Mouse (Mus musculus): Measurements from ENCODE around the gene Gm47791.

DNA sequence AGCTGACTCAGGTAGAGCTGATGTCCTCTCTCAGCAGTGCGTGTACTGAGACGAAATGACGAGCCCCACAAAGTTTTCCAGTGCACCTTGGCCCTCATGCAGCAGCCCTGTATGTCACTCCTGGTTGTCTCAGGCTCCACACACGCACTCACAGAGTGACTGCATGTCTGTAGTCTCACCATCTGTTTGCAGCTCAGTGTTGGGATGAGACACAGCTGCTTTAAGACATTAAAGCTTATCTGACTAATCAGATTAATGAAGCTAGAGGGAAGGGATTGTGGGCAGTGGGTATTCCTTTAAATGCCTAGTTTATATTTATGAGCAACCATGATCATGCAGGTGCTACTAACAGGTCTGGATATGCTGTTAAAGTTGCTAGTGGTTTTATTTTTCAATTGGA lies 24.6 kb downstream of the Gm47791 start:
- TF ChIP-seq POLR2A (IDR thresholded peaks at IDR 0.05; ENCODE audit: insufficient read depth, low read length), result no peak
- no peak for TF ChIP-seq CTCF (IDR thresholded peaks at IDR 0.05; ENCODE audit: low read depth, low read length)
